Mouse (Mus musculus) cerebellum, adult 2 months (tissue): ENCODE results near the gene Fnbp1l.

Source experiments
- CTCF ChIP-seq: fragments of 200-500 bp; IDR thresholded peaks from 2 replicates; pipeline ENCODE4 v1.5.1; 2011; ENCODE audit warnings: low read depth, mild to moderate bottlenecking, control low read depth, low read length, moderate library complexity, borderline replicate concordance; ENCODE audit not compliant: insufficient read depth
- POLR2A ChIP-seq: fragments of 200-500 bp; IDR thresholded peaks from 2 replicates; pipeline ENCODE4 v1.6.1; 2011; ENCODE audit warnings: low read length, control low read depth, borderline replicate concordance; ENCODE audit not compliant: insufficient read depth

- no peak for TF ChIP-seq CTCF
- TF ChIP-seq POLR2A: no peak
Measured at GRCm38 (mm10) chr3:122509534-122510239, 109.8 kb downstream of the Fnbp1l start.
